Mouse (Mus musculus) embryonic facial prominence, embryonic 13.5 days (tissue): ENCODE data around the gene Lman1l. TPM values are rescaled to one million over a fixed set of nuclear protein-coding genes. Genes with fewer than 3 reads are reported as not detected.

Experiments used
- ATAC-seq: fragments of 200-750 bp; cut with Nextera tagmentation; 2 replicates; pipeline ENCODE4 v1.8.0; 2017; ENCODE audit warnings: low read depth; ENCODE audit not compliant: insufficient number of reproducible peaks, insufficient read depth, low FRiP score, low TSS enrichment
- H3K27ac ChIP-seq: fragments of 300-500 bp; sonication (generic); 2 replicates; pipeline ENCODE4 v1.5.1; 2015; ENCODE audit warnings: moderate library complexity, mild to moderate bottlenecking, inconsistent platforms
- H3K27me3 ChIP-seq: fragments of 300-500 bp; sonication (generic); 2 replicates; pipeline ENCODE4 v1.6.1; 2015; ENCODE audit warnings: mild to moderate bottlenecking, inconsistent platforms
- H3K36me3 ChIP-seq: fragments of 300-500 bp; sonication (generic); 2 replicates; pipeline ENCODE4 v1.6.1; 2015; ENCODE audit warnings: mild to moderate bottlenecking, inconsistent platforms
- H3K4me1 ChIP-seq: fragments of 300-500 bp; sonication (generic); 2 replicates; pipeline ENCODE4 v1.6.1; 2015; ENCODE audit warnings: inconsistent platforms
- H3K4me2 ChIP-seq: fragments of 300-500 bp; sonication (generic); 2 replicates; pipeline ENCODE4 v1.6.1; 2015; ENCODE audit warnings: moderate library complexity, mild to moderate bottlenecking, inconsistent platforms
- H3K4me3 ChIP-seq: fragments of 300-500 bp; sonication (generic); 2 replicates; pipeline ENCODE4 v1.5.1; 2015; ENCODE audit warnings: mild to moderate bottlenecking, inconsistent platforms
- H3K9ac ChIP-seq: fragments of 300-500 bp; sonication (generic); 2 replicates; pipeline ENCODE4 v1.6.1; 2015; ENCODE audit warnings: mild to moderate bottlenecking, inconsistent platforms
- H3K9me3 ChIP-seq: fragments of 300-500 bp; sonication (generic); 2 replicates; pipeline ENCODE4 v1.6.1; 2016; ENCODE audit warnings: inconsistent platforms
- WGBS: fragments of 180-500 bp; shearing (Covaris S2); methylation state at CpG from one replicate; pipeline ENCODE4 v1.1.7; 2015; ENCODE audit warnings: mixed read lengths; 5-methylcytosine and 5-hydroxymethylcytosine counted together
- polyA plus RNA-seq: library from polyadenylated mRNA; unstranded; fragments of >200 nt; fragmentation: Nextera tagmentation; extraction: Ambion mirVana; gene quantifications from 2 replicates; pipeline ENCODE4 v1.2.1, GENCODE M21; 2015

Gene Lman1l
- not detected in 2 replicates for polyA plus RNA-seq

GRCm38 (mm10) chr9:57620674-57621073 lies at the start of gene Lman1l:
Gene Lman1l (minus strand): TSS chr9:57620774.
- Histone ChIP-seq H3K4me1 (no peaks in the 10 kb centered on the region), H3K4me2 (no peak within 1 kb of the TSS), H3K27me3 (no peaks in the 10 kb centered on the region), H3K4me3 (no peak within 1 kb of the TSS), H3K9ac (no peak within 1 kb of the TSS), H3K36me3 (peaks cover 13% of the 10 kb centered on the region), H3K9me3 (no peaks in the 10 kb centered on the region), H3K27ac (no peak within 1 kb of the TSS)
- ATAC-seq: no peak
- WGBS: 92% methylated on average over 5 of the region's 5 CpGs

- 77% methylated on average over 3 of the region's 3 CpGs for WGBS
- Histone ChIP-seq H3K4me1 (no peaks in the 10 kb centered on the region), H3K4me2 (no peak overlapping the region), H3K36me3 (no peaks in the 10 kb centered on the region), H3K27ac (no peak overlapping the region), H3K9ac (no peak overlapping the region), H3K9me3 (no peaks in the 10 kb centered on the region), H3K4me3 (no peak overlapping the region), H3K27me3 (no peaks in the 10 kb centered on the region)
- no peak for ATAC-seq
Observed at GRCm38 (mm10) chr9:57669566-57669965, 49.0 kb upstream of the Lman1l start.

GRCm38 (mm10) chr9:57668277-57668676 lies 47.7 kb upstream of the Lman1l start:
- no peak for ATAC-seq
- WGBS: 31% methylated on average over 1 of the region's 1 CpGs

GRCm38 (mm10) chr9:57667817-57668216 lies 47.2 kb upstream of the Lman1l start:
- no peak for ATAC-seq
- no peak overlapping the region for H3K4me3 ChIP-seq
- WGBS: 64% methylated on average over 11 of the region's 11 CpGs
- H3K4me2 ChIP-seq: no peak overlapping the region
- no peaks in the 10 kb centered on the region for H3K4me1 ChIP-seq
- no peaks in the 10 kb centered on the region for H3K27me3 ChIP-seq
- H3K27ac ChIP-seq: no peak overlapping the region
- H3K9ac ChIP-seq: no peak overlapping the region
- H3K36me3 ChIP-seq: no peaks in the 10 kb centered on the region
- H3K9me3 ChIP-seq: no peaks in the 10 kb centered on the region

More at GRCm38 (mm10) chr9:57668277-57668676, 47.7 kb upstream of the Lman1l start:
- Histone ChIP-seq H3K4me3 (no peak overlapping the region), H3K9ac (no peak overlapping the region), H3K27me3 (no peaks in the 10 kb centered on the region), H3K4me2 (no peak overlapping the region), H3K4me1 (no peaks in the 10 kb centered on the region), H3K9me3 (no peaks in the 10 kb centered on the region), H3K36me3 (no peaks in the 10 kb centered on the region), H3K27ac (no peak overlapping the region)

GRCm38 (mm10) chr9:57667136-57667535 lies 46.6 kb upstream of the Lman1l start:
- no peak for ATAC-seq
- H3K4me1 ChIP-seq: no peaks in the 10 kb centered on the region
- no peaks in the 10 kb centered on the region for H3K9me3 ChIP-seq
- H3K9ac ChIP-seq: no peak overlapping the region
- no peaks in the 10 kb centered on the region for H3K27me3 ChIP-seq
- H3K4me2 ChIP-seq: no peak overlapping the region
- H3K36me3 ChIP-seq: no peaks in the 10 kb centered on the region
- no peak overlapping the region for H3K4me3 ChIP-seq
- H3K27ac ChIP-seq: no peak overlapping the region
- 68% methylated on average over 3 of the region's 3 CpGs for WGBS

- no peaks in the 10 kb centered on the region for H3K4me1 ChIP-seq
- no peak for ATAC-seq
Observed at GRCm38 (mm10) chr9:57666536-57666935, 46.0 kb upstream of the Lman1l start.

GRCm38 (mm10) chr9:57664616-57665015 lies 44.0 kb upstream of the Lman1l start:
- H3K9ac ChIP-seq: no peak overlapping the region
- no peaks in the 10 kb centered on the region for H3K4me1 ChIP-seq
- no peak overlapping the region for H3K27ac ChIP-seq
- no peak overlapping the region for H3K4me3 ChIP-seq
- H3K36me3 ChIP-seq: no peaks in the 10 kb centered on the region
- H3K27me3 ChIP-seq: no peaks in the 10 kb centered on the region
- no peak for ATAC-seq
- no peaks in the 10 kb centered on the region for H3K9me3 ChIP-seq
- WGBS: 59% methylated on average over 7 of the region's 7 CpGs
- no peak overlapping the region for H3K4me2 ChIP-seq

More at GRCm38 (mm10) chr9:57666536-57666935, 46.0 kb upstream of the Lman1l start:
- Histone ChIP-seq H3K36me3 (no peaks in the 10 kb centered on the region), H3K9me3 (no peaks in the 10 kb centered on the region), H3K27ac (no peak overlapping the region), H3K4me3 (no peak overlapping the region), H3K4me2 (no peak overlapping the region), H3K27me3 (no peaks in the 10 kb centered on the region), H3K9ac (no peak overlapping the region)
- 81% methylated on average over 8 of the region's 8 CpGs for WGBS

- H3K4me2 ChIP-seq: no peak overlapping the region
- H3K9me3 ChIP-seq: no peaks in the 10 kb centered on the region
- WGBS: 67% methylated on average over 3 of the region's 3 CpGs
- H3K36me3 ChIP-seq: no peaks in the 10 kb centered on the region
- no peak overlapping the region for H3K4me3 ChIP-seq
- H3K9ac ChIP-seq: no peak overlapping the region
- no peaks in the 10 kb centered on the region for H3K4me1 ChIP-seq
- no peaks in the 10 kb centered on the region for H3K27me3 ChIP-seq
- no peak for ATAC-seq
- no peak overlapping the region for H3K27ac ChIP-seq
Observed at GRCm38 (mm10) chr9:57661552-57661951, 41.0 kb upstream of the Lman1l start.

GRCm38 (mm10) chr9:57660501-57660900 lies 39.9 kb upstream of the Lman1l start:
- H3K9me3 ChIP-seq: no peaks in the 10 kb centered on the region
- no peak overlapping the region for H3K4me3 ChIP-seq
- 62% methylated on average over 6 of the region's 6 CpGs for WGBS
- no peak overlapping the region for H3K4me2 ChIP-seq
- H3K4me1 ChIP-seq: peaks cover 4% of the 10 kb centered on the region
- H3K9ac ChIP-seq: no peak overlapping the region
- no peaks in the 10 kb centered on the region for H3K27me3 ChIP-seq
- H3K36me3 ChIP-seq: no peaks in the 10 kb centered on the region
- ATAC-seq: no peak
- H3K27ac ChIP-seq: no peak overlapping the region

- WGBS: 27% methylated on average over 4 of the region's 4 CpGs
- H3K27ac ChIP-seq: no peak overlapping the region
- peaks cover 4% of the 10 kb centered on the region; the same call in 1 of the 2 replicates for H3K27me3 ChIP-seq
- ATAC-seq: no peak
- no peak overlapping the region for H3K4me2 ChIP-seq
- no peaks in the 10 kb centered on the region for H3K36me3 ChIP-seq
- no peaks in the 10 kb centered on the region for H3K9me3 ChIP-seq
- H3K4me1 ChIP-seq: peaks cover 4% of the 10 kb centered on the region
- H3K4me3 ChIP-seq: no peak overlapping the region
- no peak overlapping the region for H3K9ac ChIP-seq
Observed at GRCm38 (mm10) chr9:57659774-57660173, 39.2 kb upstream of the Lman1l start.

GRCm38 (mm10) chr9:57658970-57659369 lies 38.4 kb upstream of the Lman1l start:
- Histone ChIP-seq H3K4me1 (peaks cover 4% of the 10 kb centered on the region), H3K27me3 (peaks cover 12% of the 10 kb centered on the region), H3K36me3 (no peaks in the 10 kb centered on the region), H3K9me3 (no peaks in the 10 kb centered on the region), H3K9ac (no peak overlapping the region), H3K27ac (no peak overlapping the region), H3K4me2 (no peak overlapping the region), H3K4me3 (no peak overlapping the region)
- no peak for ATAC-seq
- WGBS: 80% methylated on average over 4 of the region's 4 CpGs

GRCm38 (mm10) chr9:57657843-57658242 lies 37.3 kb upstream of the Lman1l start:
- no peaks in the 10 kb centered on the region for H3K9me3 ChIP-seq
- no peak for ATAC-seq
- WGBS: 51% methylated on average over 4 of the region's 4 CpGs
- peaks cover 4% of the 10 kb centered on the region for H3K4me1 ChIP-seq
- no peaks in the 10 kb centered on the region for H3K36me3 ChIP-seq
- no peak overlapping the region for H3K27ac ChIP-seq
- no peak overlapping the region for H3K9ac ChIP-seq
- no peak overlapping the region for H3K4me2 ChIP-seq
- no peak overlapping the region for H3K4me3 ChIP-seq
- H3K27me3 ChIP-seq: peaks cover 23% of the 10 kb centered on the region
